Mouse (Mus musculus) T-helper 17 cell (primary cell): ENCODE measurements at regions not wholly inside any gene's neighbourhood (a gene's known extent, or its start where the extent isn't known, plus 50 kb on each side); places are given as distances from the start of the nearest gene placed in this dataset.
"Not testable (repeated sequence)": the region's sequence is repeated elsewhere in the genome, so short reads cannot be mapped to it uniquely, and the experiment has no call there.

Experiments
- in situ Hi-C, 2 experiments: fragments of 300-600 bp; cut with MboI, MseI; formaldehyde crosslinking; loops; 1 replicate in 1 of 2; 2 replicates in 1 of 2; pipeline ENCODE4 v1.15.1; 2025; ENCODE audit warnings: high pct_unique_total_duplicates in 2 of 2

- in situ Hi-C loops, result no loop called here
These were observed 349.5 kb upstream of the Tbl1xr1 start for GRCm38 (mm10) chr3:21726747-21727505.

- in situ Hi-C loops, result no loop called here
These were observed 348.4 kb upstream of the Tbl1xr1 start for GRCm38 (mm10) chr3:21728019-21728418.

- in situ Hi-C loops, result no loop called here
These were observed 347.1 kb upstream of the Tbl1xr1 start for GRCm38 (mm10) chr3:21729328-21729727.

GRCm38 (mm10) chr3:21735688-21736087 lies 340.8 kb upstream of the Tbl1xr1 start:
- in situ Hi-C loops, result not testable (repeated sequence)

DNA sequence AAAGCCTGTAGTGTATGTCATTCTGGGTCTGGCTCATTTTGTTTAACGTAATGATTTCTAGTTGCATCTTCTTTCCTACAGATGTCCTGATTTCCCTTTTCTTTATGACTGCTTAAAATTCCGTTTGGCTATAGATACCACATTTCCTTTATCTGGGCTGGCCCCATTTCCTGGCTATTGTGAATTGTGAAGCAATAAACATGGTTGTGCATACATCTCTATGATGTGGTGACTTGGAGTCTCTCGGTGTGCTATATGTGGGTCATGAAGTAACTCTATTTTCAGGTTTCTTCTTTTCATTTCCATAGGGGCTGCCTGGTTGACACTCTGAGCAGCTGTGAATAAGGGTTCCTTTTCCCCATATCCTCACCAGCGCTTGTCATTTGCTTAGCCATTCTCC lies 336.7 kb upstream of the Tbl1xr1 start:
- in situ Hi-C loops, result no loop called here

DNA sequence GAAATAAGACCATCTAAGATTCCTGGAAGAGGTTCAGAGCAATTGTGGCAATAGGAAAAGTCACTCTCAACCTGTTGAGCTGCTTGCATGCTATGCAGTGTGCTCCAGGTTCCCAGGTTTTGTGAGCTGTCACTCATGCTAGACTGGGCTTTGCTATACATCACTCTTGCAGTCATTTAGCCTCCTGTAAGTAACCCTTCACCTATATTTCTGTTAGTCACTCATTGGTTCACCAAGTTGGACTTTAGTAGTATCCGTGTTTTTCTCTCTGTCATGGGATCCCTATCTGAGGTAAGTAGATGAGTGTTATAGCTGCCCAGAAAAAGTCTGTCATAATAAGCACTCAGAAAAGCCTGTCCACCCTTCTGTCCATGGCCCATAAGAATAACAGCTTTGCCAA lies 332.3 kb upstream of the Tbl1xr1 start:
- in situ Hi-C loops, result no loop called here

DNA sequence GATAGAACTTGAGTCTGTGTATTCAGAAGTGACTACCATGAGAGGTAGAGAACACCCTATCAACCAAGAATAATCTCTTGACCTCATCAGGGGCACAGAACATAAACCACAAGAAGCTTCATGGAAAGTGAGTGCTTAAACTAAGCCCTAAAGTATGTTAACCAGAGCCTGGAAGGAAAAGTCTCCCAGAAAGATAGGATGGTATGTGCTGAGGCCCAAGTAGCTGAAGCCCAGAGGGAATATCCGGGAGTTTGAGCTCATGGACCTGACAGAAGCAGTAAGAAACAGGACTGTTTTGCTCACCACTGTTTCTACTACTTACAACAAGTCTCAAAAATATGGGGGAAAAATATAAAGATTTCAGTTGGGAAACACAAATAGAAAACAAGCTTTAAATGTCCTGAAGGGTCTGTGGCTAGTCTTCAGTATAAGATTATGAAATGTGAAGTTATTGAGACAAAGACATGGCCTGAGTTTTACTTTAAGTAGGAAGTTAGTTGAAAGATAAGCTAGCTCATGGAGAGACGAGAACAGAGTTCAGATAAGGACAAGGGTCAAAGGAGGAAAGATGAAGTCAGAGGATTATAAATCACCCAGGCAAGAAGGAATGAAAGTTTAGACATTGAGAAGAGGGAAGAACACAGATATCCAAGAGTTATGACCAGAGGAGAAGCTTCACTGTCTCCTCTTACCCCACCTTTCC lies 315.8 kb upstream of the Tbl1xr1 start:
- in situ Hi-C loops, result no loop called here

DNA sequence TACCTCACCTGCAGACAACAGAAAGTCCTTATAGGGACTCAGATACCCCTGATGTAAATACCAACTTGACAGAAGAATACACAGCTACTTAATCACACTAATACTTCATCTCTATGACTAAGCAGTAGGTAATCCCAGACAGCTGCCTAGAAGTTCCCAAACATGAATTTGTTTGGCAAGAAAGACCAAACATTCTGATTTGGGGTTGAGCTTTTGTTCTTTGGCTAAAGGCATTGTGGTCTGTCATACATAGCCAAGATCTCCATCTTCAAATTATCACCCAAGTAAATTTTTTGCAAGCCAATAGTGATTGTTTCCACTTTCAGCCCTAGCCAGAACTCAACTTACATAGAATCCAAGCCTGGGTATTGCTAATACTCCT lies 315.2 kb upstream of the Tbl1xr1 start:
- in situ Hi-C loops, result no loop called here

- in situ Hi-C loops, result no loop called here
These were observed 314.5 kb upstream of the Tbl1xr1 start for GRCm38 (mm10) chr3:21761909-21762308.

DNA sequence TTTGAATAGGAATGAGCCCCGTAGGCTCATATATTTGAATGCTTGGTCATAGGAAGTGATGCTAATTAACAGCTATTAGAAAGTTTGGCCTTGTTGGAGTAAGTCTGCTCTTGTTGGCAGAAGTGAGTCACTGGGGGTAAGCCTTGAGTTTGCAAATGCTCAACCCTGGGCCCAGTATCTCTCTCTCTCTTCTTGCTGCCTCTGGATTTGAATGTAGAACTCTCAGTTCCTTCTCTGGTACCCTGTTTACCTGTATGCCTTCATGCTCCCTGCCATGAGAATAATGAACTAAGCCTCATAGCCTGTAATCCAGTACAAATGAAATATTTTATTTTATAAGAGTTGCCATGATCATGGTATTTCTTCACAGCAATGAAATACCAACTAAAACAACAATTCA lies 308.4 kb upstream of the Tbl1xr1 start:
- in situ Hi-C loops, result no loop called here

DNA sequence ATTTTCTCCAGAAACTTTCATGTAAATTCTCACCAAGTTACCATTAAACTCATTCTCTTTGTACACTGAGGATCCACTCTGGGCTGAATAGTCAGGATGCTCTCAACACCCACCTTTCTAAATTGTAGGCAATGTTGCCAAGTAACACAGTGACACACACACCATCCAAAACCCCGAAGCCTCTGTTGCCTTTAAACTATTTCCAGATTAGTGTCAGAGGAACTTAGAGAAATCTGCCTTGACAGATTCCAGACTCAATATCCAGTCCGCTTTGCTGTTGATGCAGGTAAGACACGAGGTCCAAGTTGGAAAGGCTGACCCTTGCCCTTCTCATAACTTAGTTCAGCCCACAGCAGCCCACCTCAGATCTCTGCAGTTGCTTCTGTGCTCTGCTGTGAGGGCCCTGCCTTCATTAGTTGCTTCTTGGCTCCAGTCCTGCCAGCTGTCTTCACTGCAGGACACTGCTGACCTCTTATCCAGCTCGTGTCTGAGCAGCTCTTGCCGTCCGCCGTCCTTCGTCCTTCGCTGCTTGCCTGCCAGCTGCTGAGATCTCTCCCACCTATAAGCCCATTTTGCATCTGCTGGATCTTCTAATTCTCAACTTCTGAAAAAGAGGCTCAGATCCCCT lies 306.4 kb upstream of the Tbl1xr1 start:
- in situ Hi-C loops, result no loop called here

GRCm38 (mm10) chr3:21771752-21772298 lies 304.6 kb upstream of the Tbl1xr1 start:
- in situ Hi-C loops, result no loop called here

GRCm38 (mm10) chr3:21774172-21774842 lies 302.1 kb upstream of the Tbl1xr1 start:
- in situ Hi-C loops, result no loop called here

DNA sequence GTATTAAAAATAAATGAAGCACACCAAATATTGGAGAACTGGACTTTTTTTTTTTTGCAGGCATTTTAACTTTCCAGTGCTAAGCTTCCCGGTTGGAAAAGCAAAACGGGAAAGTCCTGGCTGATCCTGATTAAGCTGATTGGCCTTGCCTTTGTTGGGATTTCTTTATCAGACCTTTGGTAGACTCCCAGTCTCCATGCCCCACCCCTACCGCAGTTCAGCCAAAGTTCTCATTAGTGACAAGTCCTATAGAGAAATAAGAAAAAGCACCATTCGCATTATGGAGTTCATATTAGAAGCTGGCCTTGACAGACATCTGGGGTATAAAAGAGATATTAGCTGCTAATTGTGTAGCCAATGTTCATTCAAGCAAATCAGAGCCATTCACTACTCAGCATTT lies 297.7 kb upstream of the Tbl1xr1 start:
- in situ Hi-C loops, result no loop called here

DNA sequence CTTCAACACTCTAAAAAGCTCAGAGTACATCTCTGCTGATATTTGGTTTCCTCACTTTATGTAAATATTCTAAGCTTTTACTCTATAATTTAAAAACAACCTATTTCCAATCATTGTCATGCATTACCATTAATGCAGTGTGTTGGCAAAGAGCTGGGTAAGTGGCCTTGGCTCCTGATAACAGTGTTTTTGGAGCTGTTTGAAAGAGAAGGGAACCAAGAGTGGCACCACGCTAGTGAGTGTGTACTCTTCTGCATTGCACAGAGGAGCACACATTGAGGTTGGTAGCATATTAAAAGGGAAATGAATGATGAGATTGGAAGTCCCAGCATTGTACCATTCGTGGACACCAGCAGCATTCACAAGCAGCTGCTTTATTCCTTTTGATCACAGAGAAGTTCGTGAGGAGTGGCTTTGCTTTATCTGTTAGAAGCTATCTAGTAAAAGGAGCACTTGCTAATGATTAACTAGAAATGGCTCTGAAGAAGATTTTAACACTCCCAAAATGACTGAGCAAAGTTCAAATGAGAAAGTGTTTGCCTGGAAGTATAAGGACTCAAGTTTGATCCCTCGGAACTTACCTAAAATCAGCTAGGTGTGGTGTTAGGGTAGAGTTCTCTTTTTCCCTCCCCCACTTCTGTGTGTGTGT lies 284.3 kb upstream of the Tbl1xr1 start:
- in situ Hi-C loops, result no loop called here

DNA sequence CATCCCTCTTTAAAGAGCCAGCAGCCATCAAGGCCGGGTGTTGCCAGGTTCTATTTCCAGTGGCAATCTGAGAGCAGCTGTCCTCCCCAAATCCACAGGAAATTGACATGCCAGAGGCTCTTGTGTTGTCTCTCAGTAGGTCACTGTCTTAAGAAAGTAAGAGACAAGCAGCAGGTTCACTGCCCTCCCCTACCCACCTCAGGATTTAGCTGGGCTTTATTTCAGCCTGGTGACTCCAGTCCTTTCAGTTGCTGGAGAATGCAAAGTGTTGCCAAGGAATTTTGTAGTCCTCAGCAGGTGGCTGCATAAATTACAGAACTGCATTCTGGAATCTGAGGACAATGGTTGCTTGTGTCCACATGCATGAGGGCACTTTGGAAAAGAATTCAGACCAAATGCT lies 278.3 kb upstream of the Tbl1xr1 start:
- in situ Hi-C loops, result no loop called here

GRCm38 (mm10) chr3:21803886-21804285 lies 272.6 kb upstream of the Tbl1xr1 start:
- in situ Hi-C loops, result not testable (repeated sequence)

DNA sequence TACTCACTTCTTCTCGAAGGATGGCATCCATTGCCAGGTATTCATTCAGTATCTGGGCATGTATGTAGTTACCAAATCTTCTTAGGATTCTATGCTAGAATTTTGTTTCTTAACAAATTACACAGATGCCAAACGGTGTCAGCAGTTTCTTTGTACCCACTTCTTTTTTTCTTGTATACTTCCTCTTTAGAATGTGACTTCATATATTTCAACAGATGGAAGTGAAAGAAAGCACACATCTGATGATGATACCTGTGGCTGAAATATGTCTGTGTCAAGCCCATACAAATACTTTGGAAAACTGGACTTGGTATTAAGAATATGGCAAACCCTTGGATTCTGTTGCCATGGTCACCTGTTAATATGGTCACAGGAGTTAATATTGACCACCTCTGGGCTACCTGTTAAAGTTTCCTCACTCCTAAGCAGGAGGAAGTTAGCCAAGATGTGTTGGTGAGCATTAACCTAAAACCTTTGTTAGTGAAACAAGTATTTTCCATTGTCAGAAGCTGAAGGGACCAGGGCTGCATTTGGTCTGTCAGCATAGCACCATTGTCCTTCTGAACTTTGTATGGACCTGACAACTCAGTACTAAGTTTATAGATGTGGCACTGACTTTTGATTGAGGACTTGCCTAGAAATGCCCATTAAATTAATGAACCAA lies 269.8 kb upstream of the Tbl1xr1 start:
- in situ Hi-C loops, result no loop called here

DNA sequence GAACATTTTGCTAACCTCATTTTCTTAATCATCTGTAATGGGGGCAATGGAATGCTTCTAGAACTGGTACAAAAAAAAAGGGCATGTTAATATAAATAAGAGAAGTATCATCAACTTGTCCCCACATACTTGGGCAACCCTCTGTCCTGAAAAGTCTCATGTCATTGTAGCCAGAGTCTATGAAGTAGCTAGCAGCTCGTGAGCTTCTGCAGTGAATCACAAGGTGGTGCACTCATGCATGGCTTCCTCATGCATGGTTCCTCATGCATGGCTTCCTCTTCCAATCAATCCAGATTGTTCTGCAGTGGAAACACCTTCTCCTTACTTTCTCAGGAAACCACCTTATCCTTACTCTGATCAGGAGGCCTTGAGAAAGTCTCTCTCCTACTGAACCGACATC lies 267.9 kb upstream of the Tbl1xr1 start:
- in situ Hi-C loops, result no loop called here

DNA sequence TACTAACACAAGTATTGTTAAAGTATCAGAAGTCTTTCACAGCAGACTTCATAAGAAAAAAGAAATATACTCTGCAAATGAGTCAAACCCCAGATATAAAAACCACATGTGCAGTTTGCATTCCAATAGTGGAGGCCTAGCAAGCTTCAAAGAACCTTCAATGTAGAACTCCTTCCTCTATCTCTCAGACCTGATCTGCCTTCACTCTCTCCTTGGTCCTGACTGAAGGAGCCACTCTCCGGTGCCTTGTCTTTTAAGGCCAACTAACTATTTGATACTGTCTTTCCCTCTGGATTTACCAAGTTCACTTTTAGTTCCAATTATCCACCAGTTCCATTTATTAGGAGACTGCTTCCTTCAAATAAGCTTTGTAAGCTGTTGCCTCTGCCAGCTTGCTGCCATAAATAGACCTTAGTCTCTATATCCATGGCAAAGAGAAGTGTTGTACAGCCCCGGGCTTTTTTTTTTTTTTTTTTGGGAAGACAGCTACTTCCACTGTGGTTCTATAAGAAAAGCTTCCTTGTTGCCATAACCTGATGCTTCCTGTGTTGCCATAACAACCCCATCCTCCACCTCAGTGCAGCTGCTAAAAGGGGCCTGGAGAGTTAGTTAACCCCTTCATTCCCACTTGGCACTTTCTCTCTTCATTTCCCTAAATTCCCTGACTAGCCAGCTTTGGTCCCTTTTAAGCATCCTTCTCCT lies 266.5 kb upstream of the Tbl1xr1 start:
- in situ Hi-C loops, result loop anchor here in 1 of 2 experiments (10.0 kb wide), 1 partner anchor 425 kb away; no protein-coding TSS in a partner anchor
